Mouse (Mus musculus) heart, adult 2 months (tissue): Measurements from ENCODE around the gene Slc25a21.

ENCODE experiments used
- CTCF ChIP-seq: fragments of 200-600 bp; IDR thresholded peaks from 2 replicates; pipeline ENCODE4 v1.8.1; 2022; ENCODE audit warnings: antibody characterized with exemption, mild to moderate bottlenecking, moderate library complexity
- POLR2A ChIP-seq: fragments of 200-500 bp; IDR thresholded peaks from 2 replicates; pipeline ENCODE4 v1.6.1; 2011; ENCODE audit warnings: mild to moderate bottlenecking, low read depth, low read length, control low read depth; ENCODE audit not compliant: insufficient read depth

- TF ChIP-seq CTCF (no peak), POLR2A (no peak)
Observed at GRCm38 (mm10) chr12:57102322-57102721, 95.0 kb downstream of the Slc25a21 start.
